Mouse (Mus musculus): ENCODE results near the gene Fyn. TPM values are rescaled to one million over a fixed set of nuclear protein-coding genes. Genes with fewer than 3 reads are reported as not detected.

Fyn gene
- polyA plus RNA-seq, 1 experiment from 2014 or later = 24.0 TPM

DNA sequence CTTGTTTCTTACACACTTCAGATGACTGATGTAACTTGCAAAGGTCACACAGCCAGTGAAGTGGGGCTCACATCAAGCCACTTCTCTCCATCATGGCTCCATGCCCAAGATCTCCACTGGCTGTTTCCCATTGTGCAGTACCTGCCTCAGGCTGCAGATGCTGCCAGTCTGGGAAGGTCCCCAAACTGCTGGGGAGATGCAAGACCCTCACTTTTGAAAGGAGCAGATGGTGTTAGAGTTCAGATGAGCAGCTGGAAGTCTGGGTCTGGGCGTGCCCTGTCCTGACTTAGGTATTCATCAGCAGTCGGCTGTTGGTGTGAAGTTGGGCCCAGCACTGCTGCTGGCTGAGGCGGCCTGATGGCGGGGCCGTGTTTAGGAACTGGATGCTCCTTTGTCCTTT, 93.3 kb downstream of the Fyn start:
- Histone ChIP-seq H3K27ac (no peak overlapping the region), H3K4me1 (replicated peaks) (peaks cover 22% of the 10 kb centered on the region), H3K36me3 (no peaks in the 10 kb centered on the region), H3K9me3 (no peaks in the 10 kb centered on the region), H3K27me3 (no peaks in the 10 kb centered on the region), H3K9ac (replicated peaks) (no peak overlapping the region), H3K4me2 (no peak overlapping the region), H3K4me3 (replicated peaks) (no peak overlapping the region)
- WGBS = 37% methylated on average over 5 of the region's 5 CpGs
- ATAC-seq (ENCODE audit: insufficient number of reproducible peaks, insufficient read depth, low FRiP score, low TSS enrichment, low read depth) = no peak

GRCm38 (mm10) chr10:39462711-39463110, 94.1 kb downstream of the Fyn start:
- 0 out of 2 replicates have a peak overlapping the region, but pooled peaks have one; percentile 41 for H3K27ac ChIP-seq
- peaks cover 22% of the 10 kb centered on the region for H3K4me1 ChIP-seq (replicated peaks)
- 56% methylated on average over 8 of the region's 8 CpGs for WGBS
- ATAC-seq (ENCODE audit: insufficient number of reproducible peaks, insufficient read depth, low FRiP score, low TSS enrichment, low read depth) = no peak
- H3K9ac ChIP-seq (replicated peaks) = no peak overlapping the region
- H3K4me2 ChIP-seq = no peak overlapping the region
- no peak overlapping the region for H3K4me3 ChIP-seq (replicated peaks)
- H3K9me3 ChIP-seq = no peaks in the 10 kb centered on the region
- H3K36me3 ChIP-seq = no peaks in the 10 kb centered on the region
- no peaks in the 10 kb centered on the region for H3K27me3 ChIP-seq

DNA sequence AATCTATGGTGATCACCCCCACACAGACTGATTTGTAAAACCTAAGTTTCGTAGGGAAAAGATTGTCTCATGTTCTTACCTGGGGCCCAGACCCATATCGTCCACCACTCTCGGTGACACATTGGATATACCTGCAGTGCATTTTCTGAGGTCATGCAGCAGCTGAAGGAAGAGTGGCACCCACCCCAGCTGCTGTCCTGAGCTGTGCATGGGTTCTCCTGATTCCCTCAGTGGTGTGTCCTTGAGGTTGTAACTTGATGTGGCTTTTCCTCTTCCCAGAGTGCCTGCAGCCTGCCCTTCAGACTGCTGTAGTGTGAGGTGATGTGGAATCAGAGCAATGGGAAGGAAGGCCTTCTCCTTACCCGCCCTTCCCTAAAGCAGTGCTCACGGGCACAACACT, 95.7 kb downstream of the Fyn start:
- Histone ChIP-seq H3K4me2 (no peak overlapping the region), H3K4me3 (replicated peaks) (no peak overlapping the region), H3K36me3 (no peaks in the 10 kb centered on the region), H3K9me3 (no peaks in the 10 kb centered on the region), H3K27me3 (no peaks in the 10 kb centered on the region), H3K9ac (replicated peaks) (no peak overlapping the region), H3K4me1 (replicated peaks) (peaks cover 15% of the 10 kb centered on the region), H3K27ac (no peak overlapping the region)
- ATAC-seq (ENCODE audit: insufficient number of reproducible peaks, insufficient read depth, low FRiP score, low TSS enrichment, low read depth) = no peak
- WGBS = 88% methylated on average over 5 of the region's 5 CpGs

- H3K4me3 ChIP-seq (replicated peaks) = no peak overlapping the region
- no peak for ATAC-seq (ENCODE audit: insufficient number of reproducible peaks, insufficient read depth, low FRiP score, low TSS enrichment, low read depth)
- no peaks in the 10 kb centered on the region for H3K36me3 ChIP-seq
- 0 out of 2 replicates have a peak overlapping the region, but pooled peaks have one; percentile 12 for H3K27ac ChIP-seq
- H3K4me2 ChIP-seq = no peak overlapping the region
- peaks cover 17% of the 10 kb centered on the region for H3K4me1 ChIP-seq (replicated peaks)
- H3K27me3 ChIP-seq = no peaks in the 10 kb centered on the region
- H3K9ac ChIP-seq (replicated peaks) = no peak overlapping the region
- no peaks in the 10 kb centered on the region for H3K9me3 ChIP-seq
- WGBS = 84% methylated on average over 6 of the region's 6 CpGs
These were observed 98.7 kb downstream of the Fyn start for GRCm38 (mm10) chr10:39467317-39467716.

DNA sequence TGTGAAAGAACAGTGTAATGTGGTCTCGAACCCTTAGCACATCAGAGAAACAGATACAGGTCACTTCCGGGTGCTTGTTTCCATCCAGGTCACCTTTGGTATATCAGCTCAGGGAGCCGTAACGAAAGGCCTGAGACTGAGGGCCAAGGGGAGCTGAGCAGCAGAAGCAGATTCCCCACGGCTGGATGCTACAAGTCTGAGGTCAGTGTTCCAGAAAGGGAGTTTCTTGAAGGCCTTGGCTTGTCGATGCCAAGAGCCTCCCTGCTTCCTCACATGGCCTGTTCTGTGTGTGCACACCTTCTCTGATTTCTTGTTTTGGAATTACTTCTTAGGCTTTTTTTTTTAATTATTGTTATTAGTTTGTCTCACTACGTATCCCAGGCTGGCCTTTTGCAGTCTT, 99.2 kb downstream of the Fyn start:
- no peak overlapping the region for H3K27ac ChIP-seq
- H3K4me2 ChIP-seq = no peak overlapping the region
- 91% methylated on average over 7 of the region's 7 CpGs for WGBS
- peaks cover 16% of the 10 kb centered on the region for H3K4me1 ChIP-seq (replicated peaks)
- H3K36me3 ChIP-seq = no peaks in the 10 kb centered on the region
- no peaks in the 10 kb centered on the region for H3K27me3 ChIP-seq
- no peak overlapping the region for H3K9ac ChIP-seq (replicated peaks)
- no peak overlapping the region for H3K4me3 ChIP-seq (replicated peaks)
- no peak for ATAC-seq (ENCODE audit: insufficient number of reproducible peaks, insufficient read depth, low FRiP score, low TSS enrichment, low read depth)
- no peaks in the 10 kb centered on the region for H3K9me3 ChIP-seq

DNA sequence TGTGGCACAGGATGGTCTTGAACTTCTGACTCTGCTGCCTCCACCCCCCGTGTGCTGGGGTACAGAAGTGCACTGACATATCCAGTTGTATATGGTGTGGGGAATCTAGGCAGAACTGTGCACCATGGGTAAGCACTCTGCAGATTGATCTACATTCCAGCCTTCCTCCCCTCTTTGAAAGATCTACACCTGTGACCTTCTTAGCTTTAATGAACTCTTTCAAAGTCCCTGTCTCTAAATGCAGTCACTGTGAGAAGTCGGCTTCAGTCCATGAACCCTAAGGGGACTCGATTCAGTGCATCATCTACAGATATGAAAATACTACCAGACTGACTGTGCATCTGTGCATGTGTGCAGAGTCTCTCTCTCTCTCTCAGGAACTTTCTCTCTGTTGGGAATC, 99.9 kb downstream of the Fyn start:
- no peak for ATAC-seq (ENCODE audit: insufficient number of reproducible peaks, insufficient read depth, low FRiP score, low TSS enrichment, low read depth)
- WGBS = 83% methylated on average over 3 of the region's 3 CpGs

DNA sequence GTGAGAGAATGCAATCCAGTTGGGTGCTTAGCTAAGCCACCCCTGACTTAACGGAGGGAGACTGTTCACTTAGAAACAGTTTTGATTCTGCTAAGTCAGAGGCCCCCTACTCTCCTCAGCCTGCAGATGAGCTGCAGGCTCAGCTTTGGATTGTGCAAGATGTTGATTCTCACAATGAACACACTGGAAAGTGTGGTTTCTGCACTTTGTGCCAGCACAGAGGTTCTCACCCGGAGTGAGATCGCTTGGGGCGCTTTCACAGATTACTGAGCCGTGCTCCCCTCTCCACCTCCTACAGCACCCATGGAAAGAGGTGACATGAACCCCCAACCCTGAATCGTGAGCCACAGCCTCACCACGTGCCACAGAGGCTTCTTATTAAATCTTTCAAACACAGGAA, 100.7 kb downstream of the Fyn start:
- Histone ChIP-seq H3K36me3 (no peaks in the 10 kb centered on the region), H3K27ac (no peak overlapping the region), H3K9ac (replicated peaks) (no peak overlapping the region), H3K4me3 (replicated peaks) (no peak overlapping the region), H3K4me1 (replicated peaks) (peaks cover 17% of the 10 kb centered on the region), H3K4me2 (no peak overlapping the region), H3K27me3 (no peaks in the 10 kb centered on the region), H3K9me3 (no peaks in the 10 kb centered on the region)
- 84% methylated on average over 7 of the region's 7 CpGs for WGBS
- no peak for ATAC-seq (ENCODE audit: insufficient number of reproducible peaks, insufficient read depth, low FRiP score, low TSS enrichment, low read depth)

More for the DNA sequence above, 99.9 kb downstream of the Fyn start:
- no peak overlapping the region for H3K27ac ChIP-seq
- H3K9me3 ChIP-seq = no peaks in the 10 kb centered on the region
- H3K4me2 ChIP-seq = no peak overlapping the region
- no peaks in the 10 kb centered on the region for H3K36me3 ChIP-seq
- H3K9ac ChIP-seq (replicated peaks) = no peak overlapping the region
- no peak overlapping the region for H3K4me3 ChIP-seq (replicated peaks)
- H3K4me1 ChIP-seq (replicated peaks) = peaks cover 17% of the 10 kb centered on the region
- no peaks in the 10 kb centered on the region for H3K27me3 ChIP-seq

- H3K4me3 ChIP-seq (replicated peaks) = no peak overlapping the region
- no peaks in the 10 kb centered on the region for H3K36me3 ChIP-seq
- peaks cover 17% of the 10 kb centered on the region for H3K4me1 ChIP-seq (replicated peaks)
- no peak for ATAC-seq (ENCODE audit: insufficient number of reproducible peaks, insufficient read depth, low FRiP score, low TSS enrichment, low read depth)
- 89% methylated on average over 7 of the region's 7 CpGs for WGBS
- no peaks in the 10 kb centered on the region for H3K27me3 ChIP-seq
- no peaks in the 10 kb centered on the region for H3K9me3 ChIP-seq
- no peak overlapping the region for H3K4me2 ChIP-seq
- no peak overlapping the region for H3K9ac ChIP-seq (replicated peaks)
- no peak overlapping the region for H3K27ac ChIP-seq
These were observed 101.7 kb downstream of the Fyn start for GRCm38 (mm10) chr10:39470321-39470720.

DNA sequence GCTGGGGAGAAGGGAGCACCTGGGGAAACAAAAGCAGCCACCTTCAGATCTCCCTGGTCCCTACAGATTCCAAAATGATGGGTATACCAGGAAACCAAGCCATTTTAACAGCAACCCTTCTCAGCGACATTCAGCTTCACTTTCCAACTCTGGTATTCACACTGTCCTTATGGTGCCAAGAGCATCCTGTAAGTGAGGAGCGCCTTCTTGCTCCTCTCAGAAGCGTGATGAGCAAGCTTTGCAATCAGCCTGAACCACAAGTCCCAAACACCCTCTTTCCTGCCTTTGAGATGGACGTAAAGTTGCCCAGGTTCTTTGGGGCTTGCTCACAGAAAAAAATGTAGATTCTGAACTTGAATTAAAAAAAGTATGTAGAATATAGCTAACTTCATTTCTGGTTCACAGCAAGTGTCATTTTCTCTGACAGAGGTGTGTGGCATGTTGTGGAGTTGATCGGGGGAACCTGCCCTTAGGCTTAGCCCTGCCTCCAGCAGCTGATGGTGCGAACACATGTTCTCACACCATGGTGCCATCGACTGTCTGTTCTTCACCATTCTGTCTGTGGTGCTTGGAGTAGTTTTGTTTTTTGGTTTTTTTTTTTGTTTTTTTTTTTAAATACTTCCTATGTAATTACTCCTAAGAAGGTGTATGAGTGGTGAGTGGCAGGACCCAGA, 102.5 kb downstream of the Fyn start:
- Histone ChIP-seq H3K9ac (replicated peaks) (no peak overlapping the region), H3K4me1 (replicated peaks) (peaks cover 17% of the 10 kb centered on the region), H3K27ac (no peak overlapping the region), H3K27me3 (no peaks in the 10 kb centered on the region), H3K9me3 (no peaks in the 10 kb centered on the region), H3K4me2 (no peak overlapping the region), H3K4me3 (replicated peaks) (no peak overlapping the region), H3K36me3 (no peaks in the 10 kb centered on the region)
- WGBS = 74% methylated on average over 7 of the region's 7 CpGs
- no peak for ATAC-seq (ENCODE audit: insufficient number of reproducible peaks, insufficient read depth, low FRiP score, low TSS enrichment, low read depth)

- Histone ChIP-seq H3K4me3 (replicated peaks) (no peak overlapping the region), H3K4me1 (replicated peaks) (peaks cover 17% of the 10 kb centered on the region), H3K9me3 (no peaks in the 10 kb centered on the region), H3K36me3 (no peaks in the 10 kb centered on the region), H3K4me2 (no peak overlapping the region), H3K27ac (peak overlapping the region; percentile 41; the same call in 1 of the 2 replicates), H3K27me3 (no peaks in the 10 kb centered on the region), H3K9ac (replicated peaks) (no peak overlapping the region)
- ATAC-seq (ENCODE audit: insufficient number of reproducible peaks, insufficient read depth, low FRiP score, low TSS enrichment, low read depth) = no peak
- 59% methylated on average over 15 of the region's 15 CpGs for whole genome bisulfite sequencing
These were observed 103.3 kb downstream of the Fyn start for GRCm38 (mm10) chr10:39471714-39472531.

DNA sequence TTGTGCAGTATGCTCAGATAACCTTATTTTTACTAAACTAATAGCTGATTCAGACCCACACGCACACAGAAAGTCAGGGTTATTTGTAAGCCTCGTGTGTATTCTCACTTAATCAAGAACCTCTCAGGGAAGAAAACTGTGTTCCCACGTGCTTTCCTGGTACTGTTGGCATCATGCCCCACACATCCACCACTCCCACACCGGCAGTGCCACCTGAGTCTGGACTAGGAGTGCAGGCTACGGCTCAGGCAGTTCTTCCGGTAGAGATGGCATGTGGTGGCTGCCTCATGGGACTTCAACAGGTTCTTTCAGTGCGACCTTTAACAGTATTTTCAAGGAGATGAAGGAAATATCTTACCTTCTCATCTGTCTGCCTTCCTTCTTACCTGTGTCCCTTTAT, 104.3 kb downstream of the Fyn start:
- Histone ChIP-seq H3K4me3 (replicated peaks) (no peak overlapping the region), H3K9ac (replicated peaks) (no peak overlapping the region), H3K27ac (no peak overlapping the region), H3K27me3 (no peaks in the 10 kb centered on the region), H3K4me2 (no peak overlapping the region), H3K36me3 (no peaks in the 10 kb centered on the region), H3K9me3 (no peaks in the 10 kb centered on the region), H3K4me1 (replicated peaks) (peaks cover 17% of the 10 kb centered on the region)
- ATAC-seq (ENCODE audit: insufficient number of reproducible peaks, insufficient read depth, low FRiP score, low TSS enrichment, low read depth) = no peak
- 73% methylated on average over 7 of the region's 7 CpGs for WGBS

Data from limb, embryonic 12.5 days (tissue).